Mouse (Mus musculus): ENCODE data around the gene Tnik. TPM values are rescaled to one million over a fixed set of nuclear protein-coding genes. Genes with fewer than 3 reads are reported as not detected.

The Tnik gene
- 4.6 and 5.0 TPM in 2 replicates for polyA plus RNA-seq (2012; rRNA removed)

DNA sequence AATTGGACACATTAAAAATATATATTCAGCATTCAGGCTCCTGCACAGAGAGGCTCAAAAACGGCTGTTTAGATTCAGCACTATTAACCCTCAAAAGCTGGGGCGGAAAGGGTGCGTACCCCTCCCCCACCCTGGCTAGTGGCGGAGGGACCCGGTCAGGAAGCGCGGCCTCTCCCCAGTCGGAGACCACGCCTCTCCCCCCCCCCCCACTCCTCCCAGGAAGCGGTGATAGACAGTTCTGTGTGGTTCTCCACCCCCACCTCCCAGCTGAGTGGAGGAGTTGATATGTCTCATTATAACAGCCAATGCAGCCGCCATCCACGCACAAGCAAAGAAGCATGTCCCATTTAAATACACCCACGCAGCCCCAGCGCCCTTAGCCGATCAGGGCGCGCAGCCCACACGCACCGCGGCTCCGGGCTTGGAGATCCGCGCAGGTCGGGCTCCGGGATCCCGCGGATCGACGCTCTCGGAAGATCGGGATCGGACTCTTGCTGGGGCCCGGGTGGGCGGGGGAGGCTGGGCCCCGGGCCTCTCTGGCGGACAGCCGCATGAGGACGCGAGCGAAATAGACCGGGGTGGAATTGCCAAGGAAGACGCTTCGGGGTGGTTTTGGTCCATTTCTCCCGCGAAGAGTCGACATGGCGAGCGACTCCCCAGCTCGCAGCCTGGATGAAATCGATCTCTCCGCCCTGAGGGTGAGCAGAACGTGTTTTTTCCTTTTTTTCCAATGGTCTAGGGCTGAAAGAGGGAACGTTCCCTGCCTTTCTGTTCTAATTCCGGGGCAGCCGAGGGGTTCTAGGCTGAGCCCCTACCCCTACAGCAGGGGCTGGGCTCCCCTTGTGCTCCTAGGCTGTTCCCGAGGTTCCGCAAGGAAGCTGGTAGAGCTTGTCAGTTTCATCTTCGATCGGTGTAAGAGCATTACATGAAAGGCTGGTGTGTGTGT is at the start of gene Tnik:
Gene Tnik, plus strand, starts transcription at position 213 of the 946 bp plus-strand sequence.

DNA sequence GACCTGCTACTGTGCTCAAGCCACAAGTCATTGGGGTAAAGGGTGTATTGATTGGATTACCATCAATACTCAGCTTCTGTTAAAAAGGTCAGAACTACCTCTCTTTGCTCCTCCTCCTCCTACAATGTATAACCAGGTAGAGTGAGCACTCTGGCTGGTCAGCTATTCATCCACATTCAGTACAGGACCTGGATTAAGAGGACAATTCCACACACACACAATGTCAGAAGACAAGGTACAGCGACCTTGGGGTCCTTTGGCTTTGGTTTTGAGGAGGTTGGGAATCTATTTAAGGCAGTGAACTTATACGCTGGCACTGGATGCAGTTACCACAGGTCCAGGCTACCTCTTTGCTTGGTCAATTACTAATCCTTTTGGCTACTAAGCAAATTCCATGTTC is 434.8 kb downstream of the Tnik start, which contains the start of gene Slc2a2:
Gene Slc2a2, plus strand, starts transcription at position 107 of the 400 bp plus-strand sequence.

Measured in ovary, adult 2 months (tissue).